Mouse (Mus musculus) heart, adult 8-10 months (tissue): ENCODE measurements at regions not wholly inside any gene's neighbourhood (a gene's known extent, or its start where the extent isn't known, plus 50 kb on each side); places are given as distances from the start of the nearest gene placed in this dataset.
A peak's percentile ranks its signal among the peaks of the same experiment; 100 is the strongest.
"Not testable (repeated sequence)": the region's sequence is repeated elsewhere in the genome, so short reads cannot be mapped to it uniquely, and the experiment has no call there.

ENCODE experiments used
- DNase-seq: peaks from one replicate; pipeline ENCODE4 v3.0.0; 2022; ENCODE audit warnings: low spot score

GRCm38 (mm10) chr6:44010946-44011345 lies 344.9 kb upstream of the Tpk1 start:
- DNase-seq = peak; percentile 22

- not testable (repeated sequence) for DNase-seq
These were observed 341.1 kb upstream of the Tpk1 start for GRCm38 (mm10) chr6:44007196-44007595.
